Mouse (Mus musculus) embryonic facial prominence, embryonic 12.5 days (tissue): ENCODE measurements around the gene Ogg1. TPM values are rescaled to one million over a fixed set of nuclear protein-coding genes. Genes with fewer than 3 reads are reported as not detected.
A peak's percentile ranks its signal among the peaks of the same experiment; 100 is the strongest.

Source experiments
- ATAC-seq: fragments of 200-750 bp; cut with Nextera tagmentation; 2 replicates; pipeline ENCODE4 v1.8.0; 2017; ENCODE audit not compliant: insufficient number of reproducible peaks, insufficient read depth, low FRiP score, low TSS enrichment
- H3K27ac ChIP-seq: fragments of 300-500 bp; sonication (generic); 2 replicates; pipeline ENCODE4 v1.5.1; 2016; ENCODE audit warnings: mild to moderate bottlenecking
- H3K27me3 ChIP-seq: fragments of 300-500 bp; sonication (generic); 2 replicates; pipeline ENCODE4 v1.6.1; 2016; ENCODE audit warnings: mild to moderate bottlenecking, moderate library complexity
- H3K36me3 ChIP-seq: fragments of 300-500 bp; sonication (generic); 2 replicates; pipeline ENCODE4 v1.6.1; 2016; ENCODE audit warnings: mild to moderate bottlenecking
- H3K4me1 ChIP-seq: fragments of 300-500 bp; sonication (generic); 2 replicates; pipeline ENCODE4 v1.6.1; 2016
- H3K4me2 ChIP-seq: fragments of 300-500 bp; sonication (generic); replicated peaks from 2 replicates; pipeline ENCODE4 v1.6.1; 2016; ENCODE audit warnings: mild to moderate bottlenecking, moderate library complexity
- H3K4me3 ChIP-seq: fragments of 300-500 bp; sonication (generic); 2 replicates; pipeline ENCODE4 v1.5.1; 2016; ENCODE audit warnings: mild to moderate bottlenecking
- H3K9ac ChIP-seq: fragments of 300-500 bp; sonication (generic); 2 replicates; pipeline ENCODE4 v1.6.1; 2016; ENCODE audit warnings: mild to moderate bottlenecking, moderate library complexity
- H3K9me3 ChIP-seq: fragments of 300-500 bp; sonication (generic); 2 replicates; pipeline ENCODE4 v1.6.1; 2016; ENCODE audit warnings: mild to moderate bottlenecking, moderate library complexity
- WGBS: fragments of 180-500 bp; shearing (Covaris S2); methylation state at CpG from one replicate; pipeline ENCODE4 v1.1.7; 2016; 5-methylcytosine and 5-hydroxymethylcytosine counted together
- polyA plus RNA-seq: library from polyadenylated mRNA; unstranded; fragments of >200 nt; fragmentation: Nextera tagmentation; extraction: Ambion mirVana; gene quantifications from 2 replicates; pipeline ENCODE4 v1.2.1, GENCODE M21; 2016

The Ogg1 gene
- polyA plus RNA-seq, 1 experiment from 2014 or later, result 14.7 TPM

DNA sequence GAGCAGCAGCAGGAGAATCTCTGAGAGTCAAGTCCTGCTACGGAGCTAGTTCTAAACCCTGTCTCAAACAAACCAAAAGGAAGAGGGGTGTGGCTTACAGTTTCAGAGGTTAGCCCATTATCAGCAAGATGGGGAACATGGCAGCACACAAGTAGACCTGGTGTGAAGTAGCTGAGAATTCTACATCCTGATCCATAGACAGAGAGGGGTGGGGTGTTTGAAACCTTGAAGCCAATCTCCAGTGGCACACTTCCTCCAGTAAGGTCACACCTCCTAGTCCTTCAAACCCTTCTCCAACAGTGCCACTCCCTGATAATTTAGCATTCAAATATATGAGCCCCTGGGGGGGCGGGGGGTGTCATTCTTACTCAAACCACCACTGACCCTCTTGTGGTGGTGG is 30.7 kb upstream of the Ogg1 start:
- H3K36me3 ChIP-seq, result no peaks in the 10 kb centered on the region
- no peak overlapping the region for H3K4me2 ChIP-seq
- no peak overlapping the region for H3K4me3 ChIP-seq
- 0 out of 2 replicates have a peak, but pooled peaks cover 3% of the 10 kb centered on the region for H3K4me1 ChIP-seq
- no peaks in the 10 kb centered on the region for H3K9me3 ChIP-seq
- no peak for ATAC-seq
- no peak overlapping the region for H3K27ac ChIP-seq
- 74% methylated on average over 2 of the region's 2 CpGs for WGBS
- no peak overlapping the region for H3K9ac ChIP-seq
- H3K27me3 ChIP-seq, result no peaks in the 10 kb centered on the region

DNA sequence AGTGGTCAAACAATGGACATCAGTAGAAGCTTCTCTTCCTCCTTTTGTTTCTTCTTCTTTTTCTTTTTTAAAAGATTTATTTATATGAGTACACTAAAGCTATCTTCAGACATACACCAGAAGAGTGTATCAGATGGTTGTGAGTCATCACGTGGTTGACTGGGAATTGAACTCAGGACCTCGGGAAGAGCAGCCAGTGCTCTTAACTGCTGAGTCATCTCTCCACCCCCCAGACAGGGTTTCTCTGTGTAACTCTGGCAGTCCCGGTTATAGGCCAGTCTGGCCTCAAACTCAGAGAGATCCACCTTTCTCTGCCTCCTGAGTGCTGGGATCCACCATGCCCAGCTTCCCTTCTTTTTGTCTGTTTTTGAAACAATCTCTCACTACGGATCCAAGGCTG is 30.1 kb upstream of the Ogg1 start:
- Histone ChIP-seq H3K27ac (no peak overlapping the region), H3K27me3 (no peaks in the 10 kb centered on the region), H3K9me3 (no peaks in the 10 kb centered on the region), H3K4me2 (no peak overlapping the region), H3K4me1 (0 out of 2 replicates have a peak, but pooled peaks cover 3% of the 10 kb centered on the region), H3K9ac (no peak overlapping the region), H3K36me3 (no peaks in the 10 kb centered on the region), H3K4me3 (no peak overlapping the region)
- 64% methylated on average over 4 of the region's 4 CpGs for WGBS
- no peak for ATAC-seq

DNA sequence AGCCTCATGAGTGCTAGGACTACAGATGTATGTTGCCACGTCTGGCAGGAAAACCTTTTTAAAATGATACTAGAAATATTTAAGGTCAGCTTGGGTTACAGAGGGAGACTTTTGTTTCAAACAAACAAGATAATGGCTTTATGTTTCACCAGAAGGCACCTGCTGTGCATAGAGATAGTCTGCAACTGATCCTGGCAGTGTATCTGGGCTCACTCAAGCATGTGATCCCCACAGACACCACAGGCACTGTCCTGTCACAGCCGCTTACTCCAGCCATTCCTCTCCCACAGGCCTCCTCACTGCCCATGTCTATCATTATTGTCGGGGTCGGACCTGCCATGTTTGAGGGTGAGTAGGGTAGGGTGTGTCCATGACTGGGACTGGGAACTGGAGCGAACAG is 25.4 kb upstream of the Ogg1 start:
- H3K36me3 ChIP-seq, result no peaks in the 10 kb centered on the region

DNA sequence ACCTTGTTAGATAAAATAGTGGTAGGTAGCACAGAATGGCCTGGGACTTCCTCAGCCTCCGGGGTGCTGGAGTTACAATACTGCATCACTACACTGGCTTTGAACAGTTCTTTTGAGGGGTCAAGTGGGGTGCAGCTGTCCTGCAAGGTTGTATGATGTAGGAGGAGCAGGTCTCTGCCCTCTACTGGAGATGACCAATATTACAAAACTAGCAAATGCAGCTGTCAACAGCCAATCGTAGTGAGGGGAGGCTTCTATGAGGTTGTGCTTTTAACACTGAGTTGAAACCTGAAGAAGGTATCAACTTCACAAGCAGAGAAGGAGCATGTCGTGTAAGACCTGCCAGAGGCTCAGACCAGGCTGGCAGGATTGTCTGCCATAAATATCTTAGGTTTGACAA is 24.5 kb upstream of the Ogg1 start:
- Histone ChIP-seq H3K9me3 (no peaks in the 10 kb centered on the region), H3K27me3 (0 out of 2 replicates have a peak, but pooled peaks cover 3% of the 10 kb centered on the region), H3K4me2 (no peak overlapping the region), H3K4me1 (peaks cover 8% of the 10 kb centered on the region; the same call in 1 of the 2 replicates), H3K9ac (no peak overlapping the region), H3K36me3 (no peaks in the 10 kb centered on the region), H3K4me3 (no peak overlapping the region), H3K27ac (no peak overlapping the region)
- no peak for ATAC-seq
- 27% methylated on average over 3 of the region's 3 CpGs for WGBS

More for the DNA sequence above, 25.4 kb upstream of the Ogg1 start:
- 0 out of 2 replicates have a peak, but pooled peaks cover 3% of the 10 kb centered on the region for H3K27me3 ChIP-seq
- WGBS, result 76% methylated on average over 5 of the region's 5 CpGs
- ATAC-seq, result no peak
- no peak overlapping the region for H3K4me2 ChIP-seq
- H3K4me1 ChIP-seq, result peaks cover 8% of the 10 kb centered on the region; the same call in 1 of the 2 replicates
- H3K9me3 ChIP-seq, result no peaks in the 10 kb centered on the region
- no peak overlapping the region for H3K27ac ChIP-seq
- H3K4me3 ChIP-seq, result no peak overlapping the region
- H3K9ac ChIP-seq, result no peak overlapping the region

DNA sequence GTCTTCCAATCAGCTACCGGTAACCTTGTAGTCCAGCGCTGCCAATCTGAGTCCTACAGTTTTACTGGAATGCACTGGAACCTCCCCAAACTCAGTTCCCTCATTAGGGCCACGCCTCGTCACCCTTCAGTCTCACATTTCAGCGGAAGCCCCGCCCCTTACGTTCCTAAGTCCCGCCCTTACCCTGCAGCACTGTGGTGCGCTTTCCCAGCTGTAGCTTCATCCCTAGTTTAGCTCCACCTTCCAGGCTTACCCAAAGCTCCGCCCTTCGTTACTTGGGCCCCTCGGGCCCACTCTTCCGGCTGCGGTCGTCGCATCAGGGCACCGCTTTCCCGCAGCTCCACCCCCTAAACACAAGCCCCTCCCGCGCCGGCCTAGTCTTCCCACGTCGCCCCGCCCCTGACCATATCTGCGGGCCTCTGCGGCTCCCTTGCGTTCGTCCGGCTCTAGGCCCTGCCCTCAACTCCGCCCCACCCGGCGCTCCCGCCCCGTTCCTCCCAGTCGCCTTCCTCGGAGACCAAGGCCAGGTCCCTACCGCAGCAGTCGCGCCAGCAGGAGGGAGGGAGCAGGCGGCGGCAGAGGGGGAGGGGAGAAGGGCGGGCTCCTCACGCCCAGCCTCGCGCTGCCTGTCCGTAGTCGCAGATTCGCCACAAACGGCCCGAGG is 20.3 kb upstream of the Ogg1 start:
- peak overlapping the region; percentile 98 for H3K9ac ChIP-seq
- H3K9me3 ChIP-seq, result no peaks in the 10 kb centered on the region
- peak; percentile 99 for ATAC-seq
- peak overlapping the region; percentile 99 for H3K4me3 ChIP-seq
- H3K4me1 ChIP-seq, result peaks cover 16% of the 10 kb centered on the region
- under 1% methylated on average over 44 of the region's 50 CpGs for WGBS
- peak overlapping the region; percentile 96 for H3K27ac ChIP-seq
- H3K36me3 ChIP-seq, result peaks cover 16% of the 10 kb centered on the region
- H3K4me2 ChIP-seq, result peak overlapping the region; percentile 95
- 0 out of 2 replicates have a peak, but pooled peaks cover 3% of the 10 kb centered on the region for H3K27me3 ChIP-seq

DNA sequence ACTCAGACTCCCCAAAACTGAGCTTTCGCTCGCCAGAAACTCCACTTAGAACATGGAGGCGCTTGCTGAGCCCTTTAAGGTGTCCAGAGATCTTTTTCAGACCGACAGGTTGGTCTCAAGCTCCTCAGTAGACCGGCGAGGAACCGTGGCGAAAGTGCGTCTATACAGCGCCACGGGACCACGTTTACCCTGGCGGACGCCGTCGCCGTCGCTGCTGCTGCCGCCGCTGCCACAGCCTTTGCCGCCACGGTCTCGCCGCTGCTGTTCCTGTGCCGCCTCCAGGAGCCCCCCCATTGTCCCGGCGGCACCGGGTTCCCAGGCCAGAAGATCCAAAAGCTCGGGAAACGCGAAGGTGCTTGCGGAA is 19.8 kb upstream of the Ogg1 start, which contains the start of gene Brpf1:
Brpf1 (plus strand) TSS at position 152 of the 364 bp plus-strand sequence.
- Histone ChIP-seq H3K4me3 (peak within 1 kb of the TSS; percentile 99), H3K27me3 (0 out of 2 replicates have a peak, but pooled peaks cover 3% of the 10 kb centered on the region), H3K36me3 (peaks cover 18% of the 10 kb centered on the region), H3K9ac (peak within 1 kb of the TSS; percentile 98), H3K4me2 (peak within 1 kb of the TSS; percentile 95), H3K9me3 (no peaks in the 10 kb centered on the region), H3K4me1 (peaks cover 16% of the 10 kb centered on the region), H3K27ac (peak within 1 kb of the TSS; percentile 96)
- peak; percentile 45 for ATAC-seq
- WGBS, result under 1% methylated on average over 32 of the region's 32 CpGs

DNA sequence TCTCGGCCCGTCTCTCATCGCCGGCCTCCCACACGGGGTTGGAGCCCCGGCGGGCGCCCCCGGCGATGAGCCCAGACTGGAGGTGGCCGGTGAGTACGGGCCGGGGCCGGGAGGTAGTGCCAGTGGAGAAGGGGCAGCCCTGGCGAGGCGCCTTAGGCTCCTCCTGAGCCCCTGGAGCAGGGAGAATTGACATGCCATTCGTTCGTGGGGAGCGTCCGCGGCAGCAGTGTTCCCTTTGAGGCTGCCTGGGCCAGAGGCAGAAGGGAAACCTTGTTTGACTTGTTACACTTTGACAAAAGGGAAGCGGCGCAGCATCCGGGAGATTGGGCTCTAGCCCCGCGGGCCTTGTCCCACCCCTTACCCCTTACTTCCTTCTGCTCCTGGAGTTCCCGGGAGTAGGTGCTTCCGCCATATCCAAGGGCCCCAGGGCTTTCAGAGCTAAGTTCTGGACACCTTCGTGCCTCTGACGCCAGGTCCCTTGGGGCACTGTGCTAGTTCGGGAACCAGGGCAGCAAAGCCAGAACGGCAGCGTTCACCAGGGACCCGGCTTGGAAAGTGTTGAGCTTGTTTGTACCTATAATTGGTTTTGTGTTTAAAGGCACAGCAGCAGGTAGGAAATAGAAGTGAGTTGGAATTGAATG is 19.2 kb upstream of the Ogg1 start:
- peak overlapping the region; percentile 98 for H3K9ac ChIP-seq
- H3K4me3 ChIP-seq, result peak overlapping the region; percentile 99
- no peak for ATAC-seq
- H3K27me3 ChIP-seq, result 0 out of 2 replicates have a peak, but pooled peaks cover 3% of the 10 kb centered on the region
- H3K4me1 ChIP-seq, result peaks cover 16% of the 10 kb centered on the region
- peak overlapping the region; percentile 95 for H3K4me2 ChIP-seq
- H3K27ac ChIP-seq, result peak overlapping the region; percentile 96
- H3K9me3 ChIP-seq, result no peaks in the 10 kb centered on the region
- peaks cover 18% of the 10 kb centered on the region for H3K36me3 ChIP-seq
- WGBS, result under 1% methylated on average over 34 of the region's 34 CpGs

DNA sequence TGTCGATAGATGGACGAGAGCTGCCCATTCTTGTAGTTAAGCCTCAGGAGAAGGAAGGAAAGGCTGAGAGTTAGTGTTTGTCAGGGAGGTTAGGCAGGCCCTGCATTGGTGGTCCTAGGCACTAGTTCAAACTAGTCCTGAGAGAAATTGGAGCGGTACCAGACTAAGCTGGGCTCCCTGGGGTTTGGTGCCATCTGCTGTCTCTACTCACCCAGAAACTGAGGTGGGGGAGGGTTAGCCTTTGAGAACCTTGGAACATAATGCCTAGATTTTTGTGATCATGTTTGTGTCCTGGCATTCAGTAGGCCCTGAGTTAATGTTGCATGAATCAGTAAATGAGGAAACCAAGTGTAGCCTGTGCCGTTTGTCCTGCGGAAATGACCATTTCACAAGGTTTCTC is 18.6 kb upstream of the Ogg1 start:
- peaks cover 23% of the 10 kb centered on the region for H3K36me3 ChIP-seq
- peak overlapping the region; percentile 98 for H3K9ac ChIP-seq
- 34% methylated on average over 5 of the region's 5 CpGs for WGBS
- no peak for ATAC-seq
- peak overlapping the region; percentile 99 for H3K4me3 ChIP-seq
- H3K27me3 ChIP-seq, result 0 out of 2 replicates have a peak, but pooled peaks cover 3% of the 10 kb centered on the region
- H3K4me2 ChIP-seq, result peak overlapping the region; percentile 95
- H3K9me3 ChIP-seq, result no peaks in the 10 kb centered on the region
- peaks cover 16% of the 10 kb centered on the region for H3K4me1 ChIP-seq
- no peak overlapping the region for H3K27ac ChIP-seq

DNA sequence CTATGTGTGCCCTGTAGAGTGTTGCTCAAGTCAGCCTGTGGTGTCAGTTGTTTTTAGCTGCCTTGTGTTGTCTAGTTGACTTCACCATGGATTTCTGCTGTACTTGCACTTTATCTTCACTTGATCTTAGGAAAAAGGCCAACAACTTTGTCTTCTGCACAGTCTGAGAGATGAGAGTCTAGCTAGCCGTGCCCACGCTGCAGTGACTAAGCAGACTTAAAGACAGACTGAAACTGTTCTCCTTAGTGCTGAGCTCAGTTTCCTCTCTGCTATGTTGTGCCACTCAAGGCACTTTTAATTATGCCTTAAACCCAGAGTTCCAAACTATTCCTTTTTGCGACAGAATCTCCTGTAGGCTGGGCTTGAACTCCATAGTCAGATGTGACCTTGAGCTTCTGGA is 10.8 kb upstream of the Ogg1 start:
- no peaks in the 10 kb centered on the region for H3K27me3 ChIP-seq
- peaks cover 88% of the 10 kb centered on the region for H3K36me3 ChIP-seq
- no peak overlapping the region for H3K4me2 ChIP-seq
- H3K4me1 ChIP-seq, result no peaks in the 10 kb centered on the region
- H3K9ac ChIP-seq, result no peak overlapping the region
- H3K9me3 ChIP-seq, result no peaks in the 10 kb centered on the region
- no peak overlapping the region for H3K27ac ChIP-seq
- no peak for ATAC-seq
- no peak overlapping the region for H3K4me3 ChIP-seq
- WGBS, result 94% methylated on average over 3 of the region's 3 CpGs

DNA sequence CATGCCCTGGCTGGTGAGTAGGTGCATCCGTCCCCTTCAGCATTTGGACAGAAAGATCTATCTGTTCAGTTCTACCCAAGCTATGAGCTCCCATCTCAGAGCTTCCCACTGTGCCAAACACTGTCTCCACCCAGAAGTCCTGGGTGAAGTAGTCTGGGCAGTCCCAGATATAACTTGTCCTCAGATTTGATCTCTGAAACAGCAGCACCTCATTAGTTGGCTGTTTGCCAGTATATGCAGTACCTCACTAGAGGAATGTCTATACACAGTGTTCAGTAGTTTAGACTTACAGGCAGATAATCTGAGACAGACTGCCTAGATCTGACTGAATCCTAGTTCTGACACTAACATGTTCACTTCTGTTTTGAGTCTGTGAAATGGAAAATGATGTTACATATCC is 2.6 kb downstream of the Ogg1 start:
- ATAC-seq, result no peak
- Histone ChIP-seq H3K27ac (no peak overlapping the region), H3K4me3 (no peak overlapping the region), H3K36me3 (peaks cover 44% of the 10 kb centered on the region), H3K27me3 (no peaks in the 10 kb centered on the region), H3K9ac (no peak overlapping the region), H3K4me2 (no peak overlapping the region), H3K4me1 (0 out of 2 replicates have a peak, but pooled peaks cover 12% of the 10 kb centered on the region), H3K9me3 (no peaks in the 10 kb centered on the region)
- 88% methylated on average over 1 of the region's 1 CpGs for WGBS

DNA sequence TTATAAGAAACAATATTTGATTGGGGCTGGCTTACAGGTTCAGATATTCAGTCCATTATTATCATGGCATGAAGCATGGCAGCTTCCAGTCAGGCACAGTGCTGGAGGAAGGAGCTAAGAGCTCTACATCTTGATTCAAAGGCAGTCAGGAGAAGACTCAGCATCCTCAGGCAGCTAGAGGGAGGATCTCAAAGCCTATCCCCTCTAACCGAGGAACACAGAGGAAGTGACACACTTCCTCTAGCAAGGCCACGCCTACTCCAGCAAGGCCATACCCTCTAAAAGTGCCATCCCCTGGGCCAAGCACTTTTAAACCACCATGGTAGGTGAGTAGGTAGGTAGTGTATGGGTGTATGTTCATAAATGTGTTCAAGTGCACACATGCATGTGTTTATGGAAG is 3.8 kb downstream of the Ogg1 start:
- H3K9ac ChIP-seq, result no peak overlapping the region
- H3K36me3 ChIP-seq, result peaks cover 45% of the 10 kb centered on the region
- ATAC-seq, result no peak
- H3K27ac ChIP-seq, result no peak overlapping the region
- no peak overlapping the region for H3K4me3 ChIP-seq
- no peak overlapping the region for H3K4me2 ChIP-seq
- H3K27me3 ChIP-seq, result no peaks in the 10 kb centered on the region
- H3K9me3 ChIP-seq, result no peaks in the 10 kb centered on the region
- 40% methylated on average over 2 of the region's 2 CpGs for WGBS
- H3K4me1 ChIP-seq, result 0 out of 2 replicates have a peak, but pooled peaks cover 8% of the 10 kb centered on the region

DNA sequence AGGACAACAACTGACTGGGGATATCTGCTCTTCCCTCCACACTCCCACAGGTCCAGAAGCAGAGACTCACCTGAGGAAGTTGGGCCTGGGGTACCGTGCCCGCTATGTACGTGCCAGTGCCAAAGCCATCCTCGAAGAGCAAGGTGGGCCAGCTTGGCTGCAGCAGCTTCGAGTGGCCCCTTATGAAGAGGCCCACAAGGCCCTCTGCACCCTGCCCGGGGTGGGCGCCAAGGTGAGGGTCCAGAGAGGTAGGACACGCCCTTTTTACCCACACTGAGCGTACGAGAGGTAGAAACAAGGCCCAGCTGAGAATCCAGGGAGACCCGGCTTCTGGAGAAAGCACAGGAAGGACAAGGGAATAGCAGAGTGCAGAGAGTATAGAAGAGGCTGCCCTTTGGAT is 4.9 kb downstream of the Ogg1 start:
- H3K36me3 ChIP-seq, result peaks cover 54% of the 10 kb centered on the region
- H3K4me1 ChIP-seq, result 0 out of 2 replicates have a peak, but pooled peaks cover 3% of the 10 kb centered on the region
- no peak for ATAC-seq
- 92% methylated on average over 11 of the region's 11 CpGs for WGBS
- no peaks in the 10 kb centered on the region for H3K27me3 ChIP-seq
- H3K27ac ChIP-seq, result no peak overlapping the region
- H3K4me2 ChIP-seq, result no peak overlapping the region
- no peak overlapping the region for H3K4me3 ChIP-seq
- no peaks in the 10 kb centered on the region for H3K9me3 ChIP-seq
- H3K9ac ChIP-seq, result no peak overlapping the region
